Mouse (Mus musculus): ENCODE results near the gene Gm3404. TPM values are rescaled to one million over a fixed set of nuclear protein-coding genes. Genes with fewer than 3 reads are reported as not detected.
"Not testable (repeated sequence)": the region's sequence is repeated elsewhere in the genome, so short reads cannot be mapped to it uniquely, and the experiment has no call there.

Gene Gm3404
- polyA plus RNA-seq, 1 experiment from 2014 or later = not detected

DNA sequence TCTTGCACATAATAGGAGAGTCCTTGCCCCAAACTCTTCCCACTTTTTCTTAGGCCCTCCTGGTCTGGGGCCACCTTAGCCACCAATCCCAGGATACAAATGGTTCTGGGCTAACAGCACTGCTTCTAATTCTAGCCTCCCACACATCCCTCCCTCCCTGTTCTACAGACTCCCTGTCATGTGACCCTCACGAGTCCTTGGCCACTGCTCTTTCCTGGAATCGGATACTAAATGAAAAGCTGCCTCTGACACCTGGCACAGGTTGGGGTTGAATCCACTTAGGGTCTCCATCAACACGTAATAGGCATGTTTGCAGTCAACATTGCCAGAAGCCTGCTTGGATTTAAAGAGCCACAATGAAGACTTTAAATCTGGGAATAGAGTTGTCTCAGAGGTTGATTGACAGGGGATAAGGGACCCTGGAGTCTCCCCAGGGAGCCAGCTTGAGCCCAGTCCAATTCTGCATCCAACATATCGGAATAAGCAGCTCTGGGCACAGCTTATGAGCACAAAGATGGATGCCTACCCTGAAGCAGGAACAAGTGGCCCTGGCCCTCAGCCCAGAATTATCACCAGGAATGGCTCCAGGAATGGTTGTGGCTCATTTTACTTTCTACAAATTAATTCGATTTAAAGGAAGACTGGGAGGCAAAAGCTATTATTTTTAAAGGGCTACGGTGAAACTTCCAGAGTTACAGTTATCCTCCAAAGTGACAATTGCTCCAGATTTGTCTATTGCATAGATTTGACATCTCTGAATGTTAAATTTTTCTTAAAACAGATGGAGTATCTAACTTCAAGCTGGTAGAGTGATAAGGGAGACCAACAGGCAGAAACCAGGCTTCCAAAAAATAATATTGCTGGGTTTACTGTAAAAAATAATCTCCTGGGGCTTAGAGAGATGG lies 46.5 kb downstream of the Gm3404 start:
- not testable (repeated sequence) for H3K36me3 ChIP-seq; H3K9me3 ChIP-seq; H3K27me3 ChIP-seq; H3K9ac ChIP-seq (replicated peaks); H3K4me2 ChIP-seq (replicated peaks); H3K27ac ChIP-seq (replicated peaks); H3K4me1 ChIP-seq; ATAC-seq (ENCODE audit: low FRiP score, low read depth); H3K4me3 ChIP-seq
- WGBS = 76% methylated on average over 6 of the region's 6 CpGs

DNA sequence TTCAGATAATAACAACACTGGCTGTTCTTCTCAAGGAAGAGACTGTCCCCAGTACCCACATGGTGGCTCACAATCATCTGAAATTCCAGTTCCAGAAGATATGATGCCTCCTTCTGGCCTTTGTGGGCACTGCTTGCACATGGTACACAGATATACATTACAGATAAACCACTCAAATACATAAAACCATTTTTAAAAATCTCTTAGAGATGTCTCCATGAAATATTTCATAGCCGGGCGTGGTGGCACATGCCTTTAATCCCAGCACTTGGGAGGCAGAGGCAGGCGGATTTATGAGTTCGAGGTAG lies 47.1 kb downstream of the Gm3404 start:
- H3K27ac ChIP-seq (replicated peaks); ATAC-seq (ENCODE audit: low FRiP score, low read depth): not testable (repeated sequence)
- 93% methylated on average over 4 of the region's 4 CpGs for WGBS

DNA sequence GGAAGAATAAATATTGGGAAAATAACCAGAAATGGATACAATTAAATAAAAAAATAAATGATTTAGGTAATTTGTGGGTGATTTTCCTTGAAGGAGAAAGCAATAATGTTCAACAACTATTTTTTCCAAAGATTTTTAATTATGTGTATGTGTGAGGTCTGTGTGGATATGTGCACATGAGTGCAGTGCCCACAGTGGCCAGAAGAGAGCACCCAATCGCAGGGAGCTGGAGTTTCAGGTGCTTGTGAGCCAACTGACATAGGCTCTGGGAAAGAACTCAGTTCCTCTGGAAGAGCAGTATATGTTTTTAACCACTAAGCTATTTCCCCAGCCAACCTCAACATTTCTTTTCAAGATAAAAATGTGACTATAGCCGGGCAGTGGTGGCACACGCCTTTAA lies 51.1 kb downstream of the Gm3404 start:
- 80% methylated on average over 3 of the region's 3 CpGs for WGBS
- H3K27me3 ChIP-seq = no peaks in the 10 kb centered on the region
- H3K4me3 ChIP-seq = no peak overlapping the region
- H3K9ac ChIP-seq (replicated peaks) = no peak overlapping the region
- H3K4me2 ChIP-seq (replicated peaks) = no peak overlapping the region
- H3K9me3 ChIP-seq = no peaks in the 10 kb centered on the region
- H3K27ac ChIP-seq (replicated peaks) = no peak overlapping the region
- H3K4me1 ChIP-seq = no peaks in the 10 kb centered on the region
- ATAC-seq (ENCODE audit: low FRiP score, low read depth) = no peak
- H3K36me3 ChIP-seq = no peaks in the 10 kb centered on the region

More for the DNA sequence above, 47.1 kb downstream of the Gm3404 start:
- not testable (repeated sequence) for H3K4me2 ChIP-seq (replicated peaks); H3K4me1 ChIP-seq; H3K9me3 ChIP-seq; H3K27me3 ChIP-seq; H3K9ac ChIP-seq (replicated peaks); H3K36me3 ChIP-seq; H3K4me3 ChIP-seq

Other genes starting within 250 kb of the Gm3404 start
- 9.6 and 12.0 TPM in 2 replicates for gene Wasf3, start 140.8 kb upstream of the Gm3404 start, polyA plus RNA-seq (2016; fragmentation: Nextera tagmentation; extraction: Ambion mirVana)
- not detected in 2 replicates for gene Gm6408, start 43.8 kb upstream of the Gm3404 start, polyA plus RNA-seq (2016; fragmentation: Nextera tagmentation; extraction: Ambion mirVana)
- gene Gm6370, start 34.4 kb upstream of the Gm3404 start, polyA plus RNA-seq (2016; fragmentation: Nextera tagmentation; extraction: Ambion mirVana) = not detected in 2 replicates
- gene 4930449I24Rik, start 23.4 kb upstream of the Gm3404 start, polyA plus RNA-seq (2016; fragmentation: Nextera tagmentation; extraction: Ambion mirVana) = not detected in 2 replicates
- gene Gm3402, start 11.7 kb upstream of the Gm3404 start, polyA plus RNA-seq (2016; fragmentation: Nextera tagmentation; extraction: Ambion mirVana) = not detected in 2 replicates
- not detected in 2 replicates for gene Gm3409, start 11.8 kb downstream of the Gm3404 start, polyA plus RNA-seq (2016; fragmentation: Nextera tagmentation; extraction: Ambion mirVana)
- gene Gm3415, start 30.3 kb downstream of the Gm3404 start, polyA plus RNA-seq (2016; fragmentation: Nextera tagmentation; extraction: Ambion mirVana) = not detected in 2 replicates
- 0.79 and 0.85 TPM in 2 replicates for gene Gpr12, start 59.4 kb downstream of the Gm3404 start, polyA plus RNA-seq (2016; fragmentation: Nextera tagmentation; extraction: Ambion mirVana)